Mouse (Mus musculus) left cerebral cortex, postnatal 10 days (tissue): ENCODE data around the gene Ccr7. TPM values are rescaled to one million over a fixed set of nuclear protein-coding genes. Genes with fewer than 3 reads are reported as not detected.

Experiments
- DNase-seq, 2 experiments: peaks; one replicate each; pipeline ENCODE4 v3.0.0; 2021 to 2022; ENCODE audit warnings: low spot score in 2 of 2, mixed read lengths in 1 of 2; ENCODE audit errors: extremely low spot score in 1 of 2
- intact Hi-C: fragments of 180-260 bp; cut with DNase I; formaldehyde crosslinking; loops from one replicate; pipeline ENCODE4 v1.15.1; 2025
- total RNA-seq, 2 experiments: library from RNA; stranded (reverse); gene quantifications; 2 replicates each; pipeline ENCODE4 v1.2.3; 2021

Ccr7 gene
- total RNA-seq, 2 experiments from 2014 or later, result not detected

DNA sequence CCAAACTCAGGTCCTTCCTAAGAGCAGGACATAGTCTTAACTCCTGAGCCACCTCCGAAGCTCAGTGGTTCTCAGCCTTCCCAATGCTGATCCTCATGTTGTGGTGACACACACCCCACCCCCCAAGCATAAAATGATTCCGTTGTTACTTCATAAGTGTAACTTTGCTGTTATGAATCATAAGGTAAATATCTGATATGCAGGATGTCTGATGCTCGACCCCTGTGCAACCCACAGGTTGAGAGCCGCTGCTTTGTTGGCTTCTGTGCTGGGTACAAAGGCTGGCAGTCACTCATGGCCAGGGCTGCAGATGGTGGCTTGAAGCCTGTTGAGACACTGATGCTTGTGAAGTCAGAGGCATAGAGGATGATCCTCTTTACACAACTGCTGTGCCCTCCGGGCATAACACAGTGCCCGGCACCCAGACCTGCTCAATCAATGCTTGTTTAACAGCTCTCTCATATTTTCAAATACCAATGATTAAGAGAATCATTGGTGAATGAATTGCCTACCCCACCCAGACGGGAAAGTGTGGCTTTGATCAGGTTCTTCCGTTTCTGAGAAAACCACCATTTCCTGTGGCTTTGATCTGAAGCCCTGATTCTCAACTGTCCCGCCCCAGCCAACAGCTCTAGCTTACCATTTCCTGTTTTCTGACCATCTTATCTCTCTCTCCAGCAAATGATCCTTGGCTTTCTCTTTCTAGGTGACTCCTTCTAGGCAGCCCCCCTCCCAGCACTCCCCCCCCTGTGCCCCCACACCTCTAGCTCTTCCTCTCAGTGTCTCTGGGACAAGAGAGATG lies 50.1 kb downstream of the Ccr7 start:
- intact Hi-C loops, result no loop called here
- no peak for DNase-seq

DNA sequence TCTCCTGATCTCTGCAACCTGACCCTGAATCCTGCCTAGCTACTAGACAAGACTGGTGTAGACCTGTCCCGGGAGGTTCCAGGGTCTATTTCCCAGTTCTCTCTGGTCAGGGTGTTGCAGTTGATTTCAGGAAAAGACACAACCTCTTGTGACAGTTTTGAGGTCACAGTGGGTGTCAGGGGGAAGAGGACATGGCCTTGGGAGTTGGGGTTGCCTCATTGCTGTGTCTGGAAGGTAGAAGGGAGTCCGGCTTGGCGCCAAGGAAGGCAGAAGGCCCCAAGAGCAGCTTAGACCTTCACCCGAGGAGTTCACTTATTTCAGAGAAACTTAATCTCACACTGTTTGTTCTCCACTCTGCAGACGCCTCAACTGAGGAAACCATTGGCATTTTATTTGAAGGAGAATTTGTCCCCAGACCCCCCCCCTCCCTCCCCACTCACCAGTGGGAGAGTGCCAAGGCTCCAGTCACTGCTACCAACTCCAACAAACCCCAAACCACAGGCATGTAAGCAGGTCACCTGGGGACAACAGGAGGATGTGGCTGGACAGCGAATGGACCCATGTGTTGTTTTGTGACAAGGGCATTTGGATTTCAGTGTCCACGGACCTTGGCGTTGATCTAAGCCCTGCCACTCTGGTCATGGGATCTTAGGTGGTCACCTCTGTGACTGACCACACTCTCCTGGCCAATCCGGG lies 52.2 kb downstream of the Ccr7 start:
- intact Hi-C loops, result no loop called here
- DNase-seq, result no peak

- no peak for DNase-seq
- intact Hi-C loops, result no loop called here
Observed at GRCm38 (mm10) chr11:99101693-99102092, 53.2 kb downstream of the Ccr7 start.

DNA sequence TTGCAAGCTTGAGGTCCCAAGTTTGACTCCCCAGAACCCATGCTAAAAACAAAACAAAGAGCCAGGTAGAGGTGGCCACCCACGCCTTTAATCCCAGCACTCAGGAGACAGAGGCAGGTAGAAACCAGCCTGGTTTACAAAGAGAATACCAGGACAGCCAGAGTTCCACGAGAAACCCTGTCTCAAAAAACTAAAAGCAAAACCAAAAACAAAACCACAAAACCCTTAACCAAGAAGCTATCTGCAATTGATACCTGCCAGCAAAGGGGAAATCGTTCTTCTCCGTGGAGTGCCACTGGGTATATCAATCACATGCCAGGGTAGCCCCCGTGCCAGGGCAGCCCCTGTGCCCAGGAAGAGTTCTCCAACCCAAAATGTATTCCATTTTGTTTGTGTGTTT lies 54.7 kb downstream of the Ccr7 start:
- intact Hi-C loops, result no loop called here
- DNase-seq, result no peak

GRCm38 (mm10) chr11:99099516-99099915 lies 55.4 kb downstream of the Ccr7 start:
- DNase-seq, result no peak
- intact Hi-C loops, result no loop called here

DNA sequence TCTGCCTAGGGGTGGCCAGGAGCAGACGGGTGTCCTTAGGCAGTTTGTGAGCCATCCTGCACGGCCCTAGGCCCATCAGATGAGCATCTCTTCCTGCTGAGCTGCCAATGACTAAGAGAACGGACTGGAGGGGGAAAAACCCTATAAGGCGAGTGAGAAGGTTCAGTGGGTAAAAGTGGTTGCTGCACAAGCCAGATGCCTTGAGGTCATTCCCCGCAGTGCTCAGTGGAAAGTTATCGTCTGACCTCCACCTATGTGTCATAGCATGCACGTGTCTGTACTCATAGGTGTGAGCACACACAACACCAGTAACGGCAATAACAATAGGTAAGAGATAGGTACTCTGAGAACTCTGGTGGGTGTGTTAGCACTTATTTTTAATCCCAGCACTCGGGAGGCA lies 56.0 kb downstream of the Ccr7 start:
- intact Hi-C loops, result no loop called here
- no peak for DNase-seq

DNA sequence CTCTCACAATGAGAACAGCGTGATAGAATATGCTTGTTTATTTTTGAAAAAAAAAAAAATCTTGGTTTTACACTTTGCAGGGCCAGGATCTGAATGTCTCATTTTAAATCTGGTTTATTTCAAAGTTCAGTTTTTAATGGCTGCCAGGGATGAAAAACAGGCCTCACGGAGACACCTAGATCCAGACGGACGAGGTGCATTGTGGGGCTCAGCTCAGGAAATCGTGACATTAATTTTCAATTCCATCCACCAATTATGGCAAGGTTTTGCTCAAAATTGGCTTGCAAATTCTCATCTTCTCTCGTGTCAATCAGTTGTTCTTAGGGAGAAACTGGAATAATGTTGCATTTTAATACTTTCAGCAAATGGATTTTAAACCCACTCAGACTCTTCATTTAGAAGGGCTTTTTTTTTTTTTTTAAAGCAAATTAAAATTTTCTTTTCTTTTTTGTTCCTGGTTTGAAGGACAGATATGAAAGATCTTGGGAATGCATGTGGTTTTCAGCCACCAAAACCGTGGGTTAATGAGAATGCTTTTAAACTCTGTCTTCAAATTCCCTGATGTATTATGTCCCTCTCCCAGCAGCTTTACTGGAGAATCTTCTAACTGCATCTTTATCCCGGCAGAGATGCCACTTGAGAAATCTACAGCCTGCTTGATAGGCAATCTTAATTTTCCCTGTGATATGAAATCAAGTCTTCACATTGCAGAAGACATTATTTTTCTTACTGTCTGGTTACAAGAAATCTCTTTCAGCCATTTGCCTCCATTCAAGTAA lies 57.7 kb downstream of the Ccr7 start:
- no peak for DNase-seq

GRCm38 (mm10) chr11:99096417-99096816 lies 58.5 kb downstream of the Ccr7 start:
- intact Hi-C loops, result no loop called here
- DNase-seq, result no peak

More for the DNA sequence above, 57.7 kb downstream of the Ccr7 start:
- intact Hi-C loops, result no loop called here

DNA sequence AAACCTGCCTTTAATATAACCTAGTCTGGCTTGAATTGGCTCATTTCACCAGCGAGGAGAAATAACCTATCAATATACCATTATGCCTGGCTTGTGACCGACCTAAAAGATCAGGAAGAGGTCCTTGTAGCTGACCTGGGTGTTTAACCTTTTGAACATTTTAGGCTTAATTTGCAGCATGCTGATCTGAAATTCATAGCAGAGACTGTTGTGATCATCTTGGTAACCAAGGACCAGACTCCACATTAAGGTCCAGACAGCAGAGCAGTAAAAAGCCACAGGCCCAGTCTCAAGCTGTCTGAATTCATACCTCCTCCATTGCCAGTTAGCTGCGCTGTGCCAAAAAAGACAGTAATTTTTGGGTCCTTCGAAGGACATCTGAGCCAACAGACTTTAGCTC lies 59.1 kb downstream of the Ccr7 start:
- intact Hi-C loops, result no loop called here

GRCm38 (mm10) chr11:99094911-99095676 lies 59.8 kb downstream of the Ccr7 start:
- intact Hi-C loops, result no loop called here
- no peak for DNase-seq

More for the DNA sequence above, 59.1 kb downstream of the Ccr7 start:
- no peak for DNase-seq

Other genes with a start within 250 kb of the Ccr7 start
- gene Cdc6, start 247.3 kb downstream of the Ccr7 start, total RNA-seq, result under 1 TPM; 0.32 TPM
- gene Rara, start 227.3 kb downstream of the Ccr7 start, total RNA-seq, result 10 to 100 TPM; 16.6 to 16.9 TPM
- 1 to 10 TPM; 4.1 to 5.1 TPM for gene Gjd3, start 172.1 kb downstream of the Ccr7 start, total RNA-seq
- gene Top2a, start 130.9 kb downstream of the Ccr7 start, total RNA-seq, result 10 to 100 TPM; 10.1 to 12.0 TPM
- 10 to 100 TPM; 78.1 to 83.3 TPM for gene Igfbp4, start 113.8 kb downstream of the Ccr7 start, total RNA-seq
- under 1 TPM in 1 of 2 experiments, not detected in 1; 0.51 TPM for gene Tns4, start 65.8 kb downstream of the Ccr7 start, total RNA-seq
- gene Smarce1, start 75.9 kb upstream of the Ccr7 start, total RNA-seq, result 10 to 100 TPM; 73.7 to 83.7 TPM
- 10 to 100 TPM; 31.1 to 31.2 TPM for gene Krt222, start 89.0 kb upstream of the Ccr7 start, total RNA-seq
- gene Krt24, start 130.2 kb upstream of the Ccr7 start, total RNA-seq, result not detected
- gene Krt25, start 167.9 kb upstream of the Ccr7 start, total RNA-seq, result not detected
- gene Krt26, start 182.9 kb upstream of the Ccr7 start, total RNA-seq, result under 1 TPM; 0.20 to 0.21 TPM
- gene Krt27, start 196.0 kb upstream of the Ccr7 start, total RNA-seq, result not detected
- gene Krt28, start 219.8 kb upstream of the Ccr7 start, total RNA-seq, result under 1 TPM in 1 of 2 experiments, not detected in 1; 0.28 TPM
- gene Krt10, start 234.3 kb upstream of the Ccr7 start, total RNA-seq, result 10 to 100 TPM; 10.6 to 11.3 TPM